Mouse (Mus musculus) myocyte (in vitro differentiated cells): ENCODE results near the gene Zranb3.

ENCODE experiments used
- CEBPB ChIP-seq: IDR thresholded peaks from 2 replicates; pipeline ENCODE4 v1.6.1; 2011; ENCODE audit warnings: mild to moderate bottlenecking, moderate library complexity; ENCODE audit not compliant: poor library complexity, insufficient read depth, severe bottlenecking
- E2F4 ChIP-seq: IDR thresholded peaks from one replicate; pipeline ENCODE4 v1.6.1; 2011; ENCODE audit warnings: mild to moderate bottlenecking, control low read depth, moderate library complexity; ENCODE audit not compliant: insufficient read depth
- MYOD1 ChIP-seq, 3 experiments: IDR thresholded peaks; one replicate each; pipeline ENCODE4 v1.6.1; 2011; ENCODE audit warnings: control low read depth in 2 of 3, low read depth in 2 of 3, mild to moderate bottlenecking in 2 of 3, moderate library complexity in 1 of 3; ENCODE audit not compliant: insufficient read length in 2 of 3, control insufficient read depth in 1 of 3
- POLR2A ChIP-seq: IDR thresholded peaks from one replicate; pipeline ENCODE4 v1.6.1; 2011; ENCODE audit warnings: low read depth, mild to moderate bottlenecking, control low read depth, moderate library complexity; ENCODE audit not compliant: insufficient read length
- POLR2AphosphoS2 ChIP-seq: IDR thresholded peaks from one replicate; pipeline ENCODE4 v1.6.1; 2011; ENCODE audit warnings: low read depth, control low read depth; ENCODE audit not compliant: insufficient read length
- REST ChIP-seq: IDR thresholded peaks from one replicate; pipeline ENCODE4 v1.6.1; 2011; ENCODE audit warnings: mild to moderate bottlenecking, control low read depth, moderate library complexity; ENCODE audit not compliant: insufficient read depth, insufficient read length
- TCF12 ChIP-seq: IDR thresholded peaks from one replicate; pipeline ENCODE4 v1.6.1; 2011; ENCODE audit warnings: mild to moderate bottlenecking, control low read depth; ENCODE audit not compliant: poor library complexity, insufficient read depth, severe bottlenecking
- USF1 ChIP-seq: IDR thresholded peaks from one replicate; pipeline ENCODE4 v1.6.1; 2011; ENCODE audit warnings: low read depth, mild to moderate bottlenecking, control low read depth, moderate library complexity

GRCm38 (mm10) chr1:127993892-127994291 is 109.0 kb downstream of the Zranb3 start:
- TF ChIP-seq MYOD1 (IDR thresholded peaks at IDR 0.05; ENCODE audit: control insufficient read depth in 1 of 3, insufficient read length in 2 of 3, low read depth in 2 of 3) (no peak), POLR2A (no peak), CEBPB (no peak), TCF12 (no peak), USF1 (no peak), REST (no peak), POLR2AphosphoS2 (no peak), E2F4 (no peak)
